In genomic region chr10:56920711-56921672, GRCm38 (mm10) we compare ENCODE assay signal across 8 mouse cellular contexts.
DNase-seq lines count a peak whose midpoint lies in the region; ATAC-seq lines count a peak whose summit lies in the region.

No protein-coding gene starts in this region.

- H3K4me1 ChIP-seq in midbrain, embryonic 15.5 days, result 0 out of 2 replicates have a peak, but pooled peaks cover 4% of the 10 kb centered on the region

- H3K4me3 ChIP-seq in midbrain, embryonic 15.5 days, result no peak overlapping the region

- peak overlapping the region; percentile 27 for H3K4me2 ChIP-seq in midbrain, embryonic 15.5 days

- H3K36me3 ChIP-seq in midbrain, embryonic 15.5 days (replicated peaks), result no peaks in the 10 kb centered on the region

- no peak overlapping the region for H3K9ac ChIP-seq in midbrain, embryonic 15.5 days

- 52% methylated on average over 20 of the region's 20 CpGs for WGBS in midbrain, embryonic 15.5 days

- no peak for ATAC-seq in midbrain, embryonic 15.5 days (replicated peaks)

- no peaks in the 10 kb centered on the region for H3K27me3 ChIP-seq in midbrain, embryonic 15.5 days (replicated peaks)

- H3K9me3 ChIP-seq in midbrain, embryonic 15.5 days, result no peaks in the 10 kb centered on the region

- H3K27ac ChIP-seq in midbrain, embryonic 15.5 days, result no peak overlapping the region

- DNase-seq in layer of hippocampus, adult 9-11 months, result peak; percentile 5
- no peak for DNase-seq in layer of hippocampus, adult 9-10 months (ENCODE audit: low spot score)
- DNase-seq in cerebellum, postnatal 36 days, result peak; percentile 6 to 8
- DNase-seq in heart, adult 9 months (ENCODE audit: low spot score in 2 of 2), result peak; percentile 63 to 65
- DNase-seq in kidney, adult 8-10 months, result peak; percentile 47 to 53
- DNase-seq in yolk sac, embryonic 10.5 days (ENCODE audit: low spot score), result peak; percentile 57
- no peak for DNase-seq in thymus, postnatal 10 days (ENCODE audit: low spot score in 2 of 2)

Comparison
In these comparisons a context has a peak if more than half of its experiments do, and no peak if none do; other contexts are left out.
1. DNase-seq: peak in layer of hippocampus, adult 9-11 months (single experiment), cerebellum, postnatal 36 days (2 of 2), heart, adult 9 months (2 of 2), kidney, adult 8-10 months (2 of 2) and yolk sac, embryonic 10.5 days (single experiment); none in layer of hippocampus, adult 9-10 months (single experiment) and thymus, postnatal 10 days (0 of 2).